Mouse (Mus musculus) adrenal gland, postnatal 10 days (tissue): ENCODE data around the gene B3gnt2. TPM values are rescaled to one million over a fixed set of nuclear protein-coding genes. Genes with fewer than 3 reads are reported as not detected.
A peak's percentile ranks its signal among the peaks of the same experiment; 100 is the strongest.

ENCODE experiments used
- DNase-seq: peaks from one replicate; pipeline ENCODE4 v3.0.0; 2021; ENCODE audit warnings: mixed read lengths
- total RNA-seq, 2 experiments: library from RNA; stranded (reverse); gene quantifications; 2 replicates each; pipeline ENCODE4 v1.2.3; 2021

B3gnt2 gene
- total RNA-seq, 2 experiments from 2014 or later = 30.1 to 36.3 TPM

- peak; percentile 12 for DNase-seq
Measured at GRCm38 (mm10) chr11:22871628-22872306, 11.0 kb upstream of the B3gnt2 start.

GRCm38 (mm10) chr11:22868582-22868981, 7.8 kb upstream of the B3gnt2 start:
- DNase-seq = no peak

GRCm38 (mm10) chr11:22867691-22868090, 6.9 kb upstream of the B3gnt2 start:
- DNase-seq = no peak

GRCm38 (mm10) chr11:22865635-22866246, 5.0 kb upstream of the B3gnt2 start:
- DNase-seq = peak; percentile 23

- DNase-seq = no peak
Measured at GRCm38 (mm10) chr11:22864305-22865060, 3.7 kb upstream of the B3gnt2 start.

GRCm38 (mm10) chr11:22863581-22863980, 2.8 kb upstream of the B3gnt2 start:
- DNase-seq = no peak

- no peak for DNase-seq
Measured at GRCm38 (mm10) chr11:22861315-22861714, 554 bp upstream of the B3gnt2 start.

GRCm38 (mm10) chr11:22859633-22860334, 977 bp downstream of the B3gnt2 start:
- peak; percentile 96 for DNase-seq

GRCm38 (mm10) chr11:22859301-22859632, 1.5 kb downstream of the B3gnt2 start:
- DNase-seq = no peak

- DNase-seq = peak; percentile 46
Measured at GRCm38 (mm10) chr11:22858441-22859300, 2.1 kb downstream of the B3gnt2 start.

- DNase-seq = peak; percentile 60
Measured at GRCm38 (mm10) chr11:22857705-22858440, 2.9 kb downstream of the B3gnt2 start.

GRCm38 (mm10) chr11:22857106-22857704, 3.6 kb downstream of the B3gnt2 start:
- DNase-seq = no peak

GRCm38 (mm10) chr11:22856371-22856965, 4.3 kb downstream of the B3gnt2 start:
- DNase-seq = no peak

GRCm38 (mm10) chr11:22854571-22854970, 6.2 kb downstream of the B3gnt2 start:
- no peak for DNase-seq

- peak; percentile 58 for DNase-seq
Measured at GRCm38 (mm10) chr11:22853477-22854157, 7.1 kb downstream of the B3gnt2 start.

GRCm38 (mm10) chr11:22852510-22852909, 8.3 kb downstream of the B3gnt2 start:
- no peak for DNase-seq

GRCm38 (mm10) chr11:22851416-22851815, 9.3 kb downstream of the B3gnt2 start:
- no peak for DNase-seq

- peak; percentile 38 for DNase-seq
Measured at GRCm38 (mm10) chr11:22850077-22850476, 10.7 kb downstream of the B3gnt2 start.

GRCm38 (mm10) chr11:22848649-22849195, 12.0 kb downstream of the B3gnt2 start:
- no peak for DNase-seq
